Mouse (Mus musculus) stomach, postnatal 0 days (tissue): ENCODE measurements at regions not wholly inside any gene's neighbourhood (a gene's known extent, or its start where the extent isn't known, plus 50 kb on each side); places are given as distances from the start of the nearest gene placed in this dataset.

ENCODE experiments used
- CTCF ChIP-seq: IDR thresholded peaks from 2 replicates; pipeline ENCODE4 v1.5.1; 2016; ENCODE audit warnings: antibody characterized with exemption, low read depth, mild to moderate bottlenecking, moderate library complexity
- EP300 ChIP-seq: optimal IDR thresholded peaks from 2 replicates; pipeline ENCODE3; 2016; ENCODE audit warnings: antibody characterized with exemption

GRCm38 (mm10) chr2:116716529-116717201 lies 161.8 kb upstream of the Tmco5 start:
- no peak for TF ChIP-seq CTCF
- TF ChIP-seq EP300: no peak
